Mouse (Mus musculus): ENCODE measurements around the gene Churc1. TPM values are rescaled to one million over a fixed set of nuclear protein-coding genes. Genes with fewer than 3 reads are reported as not detected.

Churc1 gene
- polyA plus RNA-seq, 1 experiment: 61.9 TPM

DNA sequence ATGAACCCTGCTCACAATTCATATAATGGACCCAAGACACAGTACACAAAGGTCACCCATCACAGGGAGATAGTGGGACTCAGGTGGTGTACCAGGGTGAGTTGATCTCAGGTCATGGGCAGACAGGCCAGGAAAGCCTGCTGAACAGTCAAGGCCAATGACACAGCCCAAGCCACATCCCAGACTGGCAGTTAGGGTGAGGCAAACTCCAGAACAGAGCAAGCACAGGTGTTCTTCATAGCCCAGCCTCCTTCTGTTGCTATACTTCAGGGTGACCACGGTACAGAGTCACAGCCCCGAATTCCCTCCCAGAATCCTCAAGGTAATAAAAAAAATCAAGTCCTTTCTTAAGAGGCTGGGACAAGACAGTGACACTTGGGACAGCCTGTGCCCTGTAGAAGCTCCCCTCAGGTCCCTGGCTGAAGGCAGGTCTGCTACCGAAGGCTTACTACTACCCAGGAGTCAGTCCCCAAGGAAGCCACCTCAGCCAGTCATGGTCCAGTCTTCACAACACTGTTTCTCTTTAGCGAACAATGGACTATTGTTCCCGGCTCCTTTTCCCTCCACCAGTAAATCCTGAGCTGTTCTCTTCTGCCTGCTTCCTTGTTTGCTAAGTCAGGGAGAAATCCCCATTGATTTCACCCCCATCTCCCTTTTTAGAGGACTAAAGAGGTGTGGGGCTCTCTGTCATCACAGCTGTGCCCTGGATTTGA is 32.8 kb downstream of the Churc1 start:
- DNase-seq (ENCODE audit: low read depth): no peak

DNA sequence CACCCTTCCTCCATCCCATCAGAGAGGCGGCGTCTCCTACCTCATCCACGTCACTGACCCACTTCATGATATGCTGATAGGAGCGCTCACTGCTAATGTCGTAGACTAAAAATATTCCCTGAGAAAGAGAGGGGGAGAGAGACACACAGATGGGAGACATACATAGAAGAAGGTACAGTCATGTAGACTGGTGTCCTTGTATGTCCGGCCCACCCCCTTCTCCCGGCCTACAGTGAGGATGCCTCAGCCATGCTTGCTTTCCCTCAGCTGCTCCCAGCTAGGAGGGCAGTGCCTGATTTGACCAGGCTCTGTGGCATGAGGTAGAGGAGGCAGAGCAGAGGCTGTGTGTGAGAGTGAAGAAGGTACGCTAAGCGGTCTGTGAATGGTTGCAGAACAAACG is 37.7 kb downstream of the Churc1 start:
- TF ChIP-seq CTCF (IDR thresholded peaks at IDR 0.05; ENCODE audit: borderline replicate concordance, extremely low read depth, insufficient read depth, insufficient read length) (no peak), POLR2A (IDR thresholded peaks at IDR 0.05; ENCODE audit: borderline replicate concordance, extremely low read depth, insufficient read depth, insufficient read length, poor library complexity, severe bottlenecking) (no peak)
- DNase-seq (ENCODE audit: low read depth): no peak

More for the DNA sequence above, 32.8 kb downstream of the Churc1 start:
- TF ChIP-seq CTCF (IDR thresholded peaks at IDR 0.05; ENCODE audit: borderline replicate concordance, extremely low read depth, insufficient read depth, insufficient read length): no peak
- TF ChIP-seq POLR2A (IDR thresholded peaks at IDR 0.05; ENCODE audit: borderline replicate concordance, extremely low read depth, insufficient read depth, insufficient read length, poor library complexity, severe bottlenecking): no peak

DNA sequence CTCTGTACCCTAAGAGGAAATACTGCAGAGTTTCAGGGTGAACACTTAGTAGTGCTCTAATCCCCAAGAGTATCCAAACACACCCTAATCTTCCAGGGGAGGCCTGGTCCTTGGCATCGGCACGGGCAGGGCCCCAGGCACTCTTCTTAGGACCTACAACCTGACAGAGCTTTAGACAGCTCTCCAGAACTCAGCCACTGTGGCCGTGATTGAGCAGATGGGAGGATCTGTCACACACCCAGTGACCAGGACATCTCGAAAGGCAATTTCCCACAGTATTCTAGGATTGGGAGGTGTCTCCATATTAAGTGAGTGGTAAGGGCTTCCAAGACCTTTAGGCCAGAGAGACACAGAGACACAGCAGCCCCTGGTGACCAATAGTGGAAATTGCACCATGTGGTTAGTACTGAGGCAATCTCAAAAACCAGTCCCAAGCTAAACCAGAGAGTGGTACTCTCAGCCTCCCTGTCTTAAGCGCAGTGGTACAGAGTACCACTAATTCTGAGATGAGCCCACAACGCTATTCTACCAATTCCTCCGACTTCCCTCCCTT is 38.4 kb downstream of the Churc1 start:
- TF ChIP-seq CTCF (IDR thresholded peaks at IDR 0.05; ENCODE audit: borderline replicate concordance, extremely low read depth, insufficient read depth, insufficient read length) (peak; percentile 73; the same call in 1 of the 2 replicates), POLR2A (IDR thresholded peaks at IDR 0.05; ENCODE audit: borderline replicate concordance, extremely low read depth, insufficient read depth, insufficient read length, poor library complexity, severe bottlenecking) (no peak)
- peak; percentile 52 for DNase-seq (ENCODE audit: low read depth)

DNA sequence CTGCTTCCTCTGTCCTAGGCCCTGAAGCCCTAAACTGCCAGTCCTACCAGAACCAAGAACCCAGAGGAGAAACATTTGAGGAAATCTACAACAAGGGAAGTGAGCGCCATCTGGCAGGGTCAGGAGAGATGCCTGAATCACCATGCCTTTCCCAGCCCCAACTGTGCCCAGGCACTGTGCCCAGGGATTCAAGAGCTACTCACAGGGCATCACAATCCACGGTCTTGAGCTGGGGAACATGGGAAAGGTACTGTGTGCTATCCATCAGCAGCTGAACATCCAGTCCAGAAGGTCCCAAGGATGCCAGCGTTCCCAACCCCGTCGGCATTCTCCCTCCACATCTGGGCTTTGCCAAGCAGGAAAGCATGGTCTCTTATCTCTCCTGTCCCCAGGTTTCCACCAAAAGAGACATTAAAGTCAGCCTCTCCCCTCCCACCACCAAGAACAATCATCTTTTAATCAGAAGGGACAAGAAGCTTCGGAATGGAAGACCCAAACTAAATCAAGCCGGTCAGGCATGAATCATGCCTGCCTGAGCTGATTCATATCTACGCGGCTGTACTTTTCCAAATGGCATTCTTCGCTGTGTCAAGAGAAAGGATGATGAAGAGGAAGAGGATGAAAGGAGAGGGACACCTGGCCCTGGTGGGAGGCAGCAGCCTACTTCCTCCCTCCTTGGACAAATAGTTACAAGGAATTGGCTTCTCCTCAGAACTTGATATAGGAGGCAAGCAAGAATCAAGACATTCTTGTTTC is 39.9 kb downstream of the Churc1 start:
- TF ChIP-seq CTCF (IDR thresholded peaks at IDR 0.05; ENCODE audit: borderline replicate concordance, extremely low read depth, insufficient read depth, insufficient read length) (no peak), POLR2A (IDR thresholded peaks at IDR 0.05; ENCODE audit: borderline replicate concordance, extremely low read depth, insufficient read depth, insufficient read length, poor library complexity, severe bottlenecking) (no peak)

DNA sequence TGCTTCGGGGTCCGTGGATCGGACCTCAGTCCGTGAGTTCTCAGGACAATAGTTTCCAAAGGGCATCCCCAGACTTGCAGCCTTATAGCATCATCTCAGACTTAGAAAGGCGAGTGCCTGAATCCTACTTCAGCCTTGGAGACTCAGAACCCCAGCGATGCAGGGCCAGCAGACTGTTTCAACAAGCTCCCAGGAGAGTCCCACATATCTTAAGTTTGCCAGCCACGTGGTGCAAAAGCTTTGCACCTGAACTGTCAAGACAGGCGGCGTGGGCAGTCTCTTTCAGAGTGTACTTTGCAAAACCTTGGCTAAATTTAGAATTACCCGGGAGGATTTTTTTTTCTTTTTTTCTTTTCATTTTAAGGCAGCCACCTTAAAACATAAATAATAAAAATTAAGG is 42.5 kb downstream of the Churc1 start:
- TF ChIP-seq CTCF (IDR thresholded peaks at IDR 0.05; ENCODE audit: borderline replicate concordance, extremely low read depth, insufficient read depth, insufficient read length) (no peak), POLR2A (IDR thresholded peaks at IDR 0.05; ENCODE audit: borderline replicate concordance, extremely low read depth, insufficient read depth, insufficient read length, poor library complexity, severe bottlenecking) (no peak)
- no peak for DNase-seq (ENCODE audit: low read depth)

More for the DNA sequence above, 39.9 kb downstream of the Churc1 start:
- no peak for DNase-seq (ENCODE audit: low read depth)

DNA sequence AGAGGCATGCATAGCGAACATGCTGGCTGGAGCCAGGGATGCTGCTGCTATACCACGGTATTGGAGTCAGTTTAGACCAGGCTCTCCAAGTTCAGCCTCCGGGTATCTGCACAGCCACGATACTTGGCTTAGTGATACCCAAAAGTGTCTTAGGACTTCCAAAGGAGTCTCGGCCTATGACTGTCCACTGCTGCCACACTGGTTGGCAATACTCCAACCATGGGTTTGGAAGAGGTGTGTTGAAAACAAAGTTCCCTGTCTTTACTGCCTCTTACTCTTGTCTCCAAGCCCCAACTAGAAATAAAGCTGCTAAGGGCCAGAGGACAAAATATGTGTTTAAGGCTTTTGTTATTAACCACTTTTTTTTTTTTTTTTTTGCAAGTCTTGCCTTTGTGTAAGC is 45.2 kb downstream of the Churc1 start:
- no peak for DNase-seq (ENCODE audit: low read depth)
- no peak for TF ChIP-seq POLR2A (IDR thresholded peaks at IDR 0.05; ENCODE audit: borderline replicate concordance, extremely low read depth, insufficient read depth, insufficient read length, poor library complexity, severe bottlenecking)
- TF ChIP-seq CTCF (IDR thresholded peaks at IDR 0.05; ENCODE audit: borderline replicate concordance, extremely low read depth, insufficient read depth, insufficient read length): no peak

DNA sequence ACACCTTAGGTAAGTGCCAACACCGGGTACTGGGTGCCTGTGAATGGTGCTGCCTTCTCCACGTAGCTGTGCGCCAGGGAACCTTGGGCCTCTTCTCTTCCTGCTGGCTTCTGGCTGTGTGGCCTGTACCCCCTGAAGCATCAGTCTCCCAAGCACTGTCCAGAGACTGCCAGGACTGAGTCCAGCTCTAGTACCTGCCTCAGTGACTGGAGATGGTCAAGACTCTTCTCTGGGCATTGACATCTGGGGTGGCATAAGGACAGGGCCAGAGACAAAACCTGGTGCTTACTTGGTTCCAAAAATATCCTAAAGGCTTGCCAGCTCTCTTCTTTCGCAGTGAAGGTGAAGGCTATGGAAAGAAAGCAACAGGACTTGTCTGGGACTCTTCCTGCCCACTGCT is 45.7 kb downstream of the Churc1 start:
- no peak for DNase-seq (ENCODE audit: low read depth)
- TF ChIP-seq CTCF (IDR thresholded peaks at IDR 0.05; ENCODE audit: borderline replicate concordance, extremely low read depth, insufficient read depth, insufficient read length) (no peak), POLR2A (IDR thresholded peaks at IDR 0.05; ENCODE audit: borderline replicate concordance, extremely low read depth, insufficient read depth, insufficient read length, poor library complexity, severe bottlenecking) (no peak)

DNA sequence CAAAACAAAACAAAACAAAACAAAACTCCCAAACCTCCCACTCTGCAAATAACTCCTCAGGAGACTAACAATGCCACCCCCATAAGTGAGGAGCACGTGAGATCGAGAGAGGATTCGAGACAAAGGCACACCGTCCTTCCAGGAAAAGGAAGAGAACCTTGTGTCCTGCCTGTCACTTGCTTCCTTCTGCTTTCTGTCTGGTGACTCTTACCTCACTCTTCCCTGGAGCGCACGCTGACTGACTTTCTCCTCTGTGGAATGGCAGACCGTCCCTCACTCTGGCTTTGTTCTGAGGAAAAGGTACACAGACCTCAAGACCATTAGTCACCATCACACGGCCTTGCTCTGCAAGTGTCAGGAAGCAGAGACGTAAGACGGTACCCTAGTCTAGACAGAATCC is 48.2 kb downstream of the Churc1 start:
- no peak for TF ChIP-seq CTCF (IDR thresholded peaks at IDR 0.05; ENCODE audit: borderline replicate concordance, extremely low read depth, insufficient read depth, insufficient read length)
- no peak for TF ChIP-seq POLR2A (IDR thresholded peaks at IDR 0.05; ENCODE audit: borderline replicate concordance, extremely low read depth, insufficient read depth, insufficient read length, poor library complexity, severe bottlenecking)
- DNase-seq (ENCODE audit: low read depth): no peak

DNA sequence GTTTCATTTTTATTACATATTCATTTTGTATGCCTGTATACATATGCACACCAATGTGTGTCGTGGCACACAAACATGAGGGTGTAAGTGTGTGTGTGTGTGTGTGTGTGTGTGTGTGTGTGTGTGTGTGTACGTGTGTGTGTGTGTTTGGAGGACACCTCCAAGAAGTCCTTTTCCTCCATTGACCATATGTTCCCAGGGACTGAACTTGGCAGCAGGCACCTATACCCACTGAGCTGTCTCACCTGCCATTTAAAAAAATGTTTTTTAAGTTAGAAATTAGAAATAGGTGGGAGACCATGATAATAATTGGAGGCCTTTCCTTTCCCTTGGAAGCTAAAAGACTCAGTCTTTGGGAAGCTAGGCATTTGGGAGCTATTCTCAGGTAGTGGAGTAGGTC is 48.8 kb downstream of the Churc1 start:
- no peak for TF ChIP-seq POLR2A (IDR thresholded peaks at IDR 0.05; ENCODE audit: borderline replicate concordance, extremely low read depth, insufficient read depth, insufficient read length, poor library complexity, severe bottlenecking)
- TF ChIP-seq CTCF (IDR thresholded peaks at IDR 0.05; ENCODE audit: borderline replicate concordance, extremely low read depth, insufficient read depth, insufficient read length): no peak
- DNase-seq (ENCODE audit: low read depth): no peak

DNA sequence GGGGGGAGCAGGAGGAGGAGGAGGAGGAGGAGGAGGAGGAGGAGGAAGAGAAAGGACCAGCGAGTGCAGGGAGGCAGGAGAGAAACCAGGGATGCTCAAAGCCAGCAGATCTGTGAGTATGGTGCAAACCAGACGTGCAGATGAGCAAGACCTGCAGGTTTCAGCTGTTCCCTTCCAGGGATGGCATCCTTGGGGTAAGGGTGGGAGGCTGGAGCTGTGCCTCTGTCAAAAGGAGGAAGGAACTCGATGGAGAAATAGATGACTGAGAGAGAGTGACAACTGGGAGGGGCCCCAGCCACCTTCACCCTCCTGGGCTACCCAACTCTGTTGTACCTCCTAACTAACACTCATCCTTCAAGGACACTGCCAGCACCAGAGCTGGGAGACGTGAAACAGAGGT is 51.4 kb downstream of the Churc1 start:
- TF ChIP-seq CTCF (IDR thresholded peaks at IDR 0.05; ENCODE audit: borderline replicate concordance, extremely low read depth, insufficient read depth, insufficient read length): no peak
- TF ChIP-seq POLR2A (IDR thresholded peaks at IDR 0.05; ENCODE audit: borderline replicate concordance, extremely low read depth, insufficient read depth, insufficient read length, poor library complexity, severe bottlenecking): no peak
- DNase-seq (ENCODE audit: low read depth): no peak

DNA sequence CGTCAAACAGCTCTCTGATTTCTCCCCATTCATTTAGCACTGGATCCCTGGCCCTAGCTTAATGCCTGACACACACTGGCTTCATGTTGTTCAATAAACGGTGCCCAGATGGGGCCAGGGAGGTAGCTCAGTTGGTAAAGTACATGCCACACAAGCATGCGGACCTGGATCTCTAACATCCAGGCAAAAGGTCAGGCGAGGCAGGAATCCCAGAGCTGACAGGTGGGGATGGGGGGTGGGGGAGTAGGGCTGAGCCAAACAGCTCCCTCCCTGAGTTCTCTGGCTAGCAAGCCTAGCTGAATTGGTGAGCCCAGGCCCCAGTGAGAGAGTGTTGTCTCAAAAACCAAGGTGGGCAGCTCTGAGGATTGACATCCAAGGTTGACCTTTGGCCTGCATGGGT is 51.8 kb downstream of the Churc1 start:
- TF ChIP-seq POLR2A (IDR thresholded peaks at IDR 0.05; ENCODE audit: borderline replicate concordance, extremely low read depth, insufficient read depth, insufficient read length, poor library complexity, severe bottlenecking) (no peak), CTCF (IDR thresholded peaks at IDR 0.05; ENCODE audit: borderline replicate concordance, extremely low read depth, insufficient read depth, insufficient read length) (no peak)
- no peak for DNase-seq (ENCODE audit: low read depth)

Data from brain, embryonic 14.5 days (tissue).